Mouse (Mus musculus) CH12.LX (cell line): ENCODE data around the gene Rsrp1. TPM values are rescaled to one million over a fixed set of nuclear protein-coding genes. Genes with fewer than 3 reads are reported as not detected.

Experiments
- DNase-seq: peaks from one replicate; pipeline ENCODE4 v3.0.0-alpha.2; 2013; ENCODE audit errors: extremely low read depth
- H3K27ac ChIP-seq: 2 replicates; pipeline ENCODE4 v1.5.1; 2012; ENCODE audit warnings: low read depth, mild to moderate bottlenecking, control low read depth, moderate library complexity; ENCODE audit not compliant: insufficient read depth
- H3K27me3 ChIP-seq: replicated peaks from 2 replicates; pipeline ENCODE3; 2012; ENCODE audit warnings: inconsistent platforms
- H3K36me3 ChIP-seq, 2 experiments: replicated peaks in 1 of 2; 2 replicates each; pipeline versions ENCODE3 to v1.6.1; 2012; ENCODE audit warnings: inconsistent platforms in 1 of 2, low read length in 1 of 2, mild to moderate bottlenecking in 1 of 2, mixed read lengths in 1 of 2, moderate library complexity in 1 of 2; ENCODE audit not compliant: control insufficient read depth in 1 of 2, insufficient read depth in 1 of 2
- H3K4me1 ChIP-seq, 2 experiments: 2 replicates each; pipeline ENCODE4 v1.6.1; 2012; ENCODE audit warnings: inconsistent platforms in 1 of 2, moderate library complexity in 1 of 2; ENCODE audit not compliant: insufficient read depth in 2 of 2, control insufficient read depth in 1 of 2
- H3K4me2 ChIP-seq: 2 replicates; pipeline ENCODE4 v1.6.1; 2012; ENCODE audit warnings: low read depth, mild to moderate bottlenecking, control low read depth; ENCODE audit not compliant: poor library complexity, insufficient read depth, severe bottlenecking
- H3K4me3 ChIP-seq, 3 experiments: fragments of 150-350 bp in 1 of 3; sonication (generic) in 1 of 3; replicated peaks in 1 of 3; 2 replicates each; pipeline versions ENCODE3 to v1.5.1; 2011 to 2012; ENCODE audit warnings: low read depth in 2 of 3, low read length in 2 of 3, mild to moderate bottlenecking in 2 of 3, moderate library complexity in 2 of 3, control low read depth in 1 of 3, improper control_type of control experiment in 1 of 3, inconsistent platforms in 1 of 3, mixed read lengths in 1 of 3; ENCODE audit not compliant: poor library complexity in 1 of 3
- H3K79me2 ChIP-seq: replicated peaks from 2 replicates; pipeline ENCODE4 v1.6.1; 2012; ENCODE audit warnings: mild to moderate bottlenecking, moderate library complexity; ENCODE audit not compliant: control insufficient read depth, poor library complexity, insufficient read depth, severe bottlenecking; ENCODE audit errors: extremely low read depth
- H3K9ac ChIP-seq: 2 replicates; pipeline ENCODE4 v1.6.1; 2012; ENCODE audit warnings: low read depth, mild to moderate bottlenecking, control low read depth, moderate library complexity; ENCODE audit not compliant: insufficient read depth
- H3K9me3 ChIP-seq: replicated peaks from 2 replicates; pipeline ENCODE3; 2012; ENCODE audit warnings: low read length, inconsistent platforms, mixed read lengths
- BHLHE40 ChIP-seq: IDR thresholded peaks from 2 replicates; pipeline ENCODE4 v1.6.1; 2011; ENCODE audit warnings: mild to moderate bottlenecking, low read depth, low read length, improper control_type of control experiment
- CTCF ChIP-seq, 2 experiments: IDR thresholded peaks in 1 of 2; conservative IDR thresholded peaks in 1 of 2; 2 replicates each; pipeline ENCODE4 v1.5.1; 2011 to 2012; ENCODE audit warnings: low read depth in 2 of 2, low read length in 2 of 2, improper control_type of control experiment in 1 of 2, inconsistent platforms in 1 of 2, mild to moderate bottlenecking in 1 of 2, moderate library complexity in 1 of 2
- E2F4 ChIP-seq: IDR thresholded peaks from 2 replicates; pipeline ENCODE4 v1.6.1; 2011; ENCODE audit warnings: low read depth, low read length, improper control_type of control experiment; ENCODE audit not compliant: insufficient replicate concordance
- EP300 ChIP-seq: IDR thresholded peaks from 2 replicates; pipeline ENCODE4 v1.6.1; 2011; ENCODE audit warnings: low read length, improper control_type of control experiment
- ETS1 ChIP-seq: conservative IDR thresholded peaks from 2 replicates; pipeline ENCODE4 v1.6.1; 2012; ENCODE audit warnings: low read depth, mild to moderate bottlenecking, inconsistent platforms, low read length, improper control_type of control experiment, moderate library complexity
- GABPA ChIP-seq: IDR thresholded peaks from 2 replicates; pipeline ENCODE4 v1.6.1; 2012; ENCODE audit warnings: low read depth, low read length, improper control_type of control experiment, inconsistent platforms; ENCODE audit not compliant: insufficient replicate concordance
- HCFC1 ChIP-seq: IDR thresholded peaks from 2 replicates; pipeline ENCODE4 v1.6.1; 2012; ENCODE audit warnings: low read depth, mild to moderate bottlenecking, inconsistent platforms, low read length, improper control_type of control experiment
- JUND ChIP-seq: conservative IDR thresholded peaks from 2 replicates; pipeline ENCODE4 v1.6.1; 2011; ENCODE audit warnings: low read depth, low read length, improper control_type of control experiment
- KAT2A ChIP-seq: IDR thresholded peaks from 2 replicates; pipeline ENCODE4 v1.6.1; 2012; ENCODE audit warnings: low read length, improper control_type of control experiment, inconsistent platforms; ENCODE audit not compliant: insufficient replicate concordance
- MAFK ChIP-seq: IDR thresholded peaks from 2 replicates; pipeline ENCODE4 v1.6.1; 2011; ENCODE audit warnings: low read length, improper control_type of control experiment; ENCODE audit not compliant: insufficient replicate concordance
- MAX ChIP-seq: IDR thresholded peaks from 2 replicates; pipeline ENCODE4 v1.6.1; 2011; ENCODE audit warnings: low read length, improper control_type of control experiment
- MAZ ChIP-seq: IDR thresholded peaks from 2 replicates; pipeline ENCODE4 v1.6.1; 2012; ENCODE audit warnings: low read depth, mild to moderate bottlenecking, inconsistent platforms, low read length, improper control_type of control experiment, moderate library complexity
- MEF2A ChIP-seq: IDR thresholded peaks from 2 replicates; pipeline ENCODE4 v1.6.1; 2014; ENCODE audit warnings: low read depth, mild to moderate bottlenecking, inconsistent platforms, low read length, improper control_type of control experiment, borderline replicate concordance
- PAX5 ChIP-seq: IDR thresholded peaks from 2 replicates; pipeline ENCODE4 v1.6.1; 2012; ENCODE audit warnings: low read length, inconsistent platforms, mixed read lengths
- POLR2A ChIP-seq: IDR thresholded peaks from 2 replicates; pipeline ENCODE4 v1.6.1; 2011; ENCODE audit warnings: low read depth, mild to moderate bottlenecking, improper control_type of control experiment, low read length
- RCOR1 ChIP-seq: conservative IDR thresholded peaks from 2 replicates; pipeline ENCODE4 v1.6.1; 2012; ENCODE audit warnings: low read depth, mild to moderate bottlenecking, inconsistent platforms, low read length, improper control_type of control experiment
- SIN3A ChIP-seq: IDR thresholded peaks from 2 replicates; pipeline ENCODE4 v1.6.1; 2012; ENCODE audit warnings: low read length, improper control_type of control experiment, inconsistent platforms
- SMC3 ChIP-seq: IDR thresholded peaks from 2 replicates; pipeline ENCODE4 v1.6.1; 2011; ENCODE audit warnings: low read depth, low read length, improper control_type of control experiment
- TCF12 ChIP-seq: IDR thresholded peaks from 2 replicates; pipeline ENCODE4 v1.6.1; 2014; ENCODE audit warnings: low read depth, mild to moderate bottlenecking, inconsistent platforms, low read length, improper control_type of control experiment
- UBTF ChIP-seq: IDR thresholded peaks from 2 replicates; pipeline ENCODE4 v1.6.1; 2012; ENCODE audit warnings: low read depth, mild to moderate bottlenecking, inconsistent platforms, low read length, improper control_type of control experiment, moderate library complexity
- USF1 ChIP-seq: IDR thresholded peaks from 2 replicates; pipeline ENCODE4 v1.6.1; 2014; ENCODE audit warnings: low read depth, mild to moderate bottlenecking, inconsistent platforms, low read length, improper control_type of control experiment
- ZC3H11A ChIP-seq: IDR thresholded peaks from 2 replicates; pipeline ENCODE4 v1.6.1; 2012; ENCODE audit warnings: low read depth, mild to moderate bottlenecking, inconsistent platforms, low read length, improper control_type of control experiment
- ZKSCAN1 ChIP-seq: IDR thresholded peaks from 2 replicates; pipeline ENCODE4 v1.6.1; 2012; ENCODE audit warnings: low read depth, inconsistent platforms, low read length, improper control_type of control experiment, borderline replicate concordance
- dilution Hi-C: fragments of 300-500 bp; cut with MboI; formaldehyde crosslinking; loops from 2 replicates; pipeline ENCODE4 v1.14.3; 2020; ENCODE audit warnings: low sequenced_read_pairs; ENCODE audit not compliant: extremely low pct_unique_long_range_greater_than_20kb, extremely low pct_ligation_motif_present
- in situ Hi-C: fragments of 300-500 bp; cut with MboI; formaldehyde crosslinking; loops from 3 replicates; pipeline ENCODE4 v1.14.3; 2019; ENCODE audit warnings: low sequenced_read_pairs, low pct_ligation_motif_present, low pct_unique_long_range_greater_than_20kb, mixed read lengths
- polyA plus RNA-seq: library from polyadenylated mRNA; unstranded; fragments of >175 nt; gene quantifications from 2 replicates; pipeline ENCODE4 v1.2.1, GENCODE M21; 2012; ENCODE audit warnings: low read depth; ENCODE audit not compliant: insufficient read length
- total RNA-seq, 2 experiments: library from RNA; depleted of rRNA; stranded (reverse); fragments of 300-350 nt in 1 of 2; fragments of >200 nt in 1 of 2; gene quantifications; 2 replicates each; pipeline ENCODE4 v1.2.3; 2012 to 2014

Rsrp1 gene
- total and polyA plus RNA-seq, 3 experiments, result 51.2 to 69.4 (median 61.3) TPM

DNA sequence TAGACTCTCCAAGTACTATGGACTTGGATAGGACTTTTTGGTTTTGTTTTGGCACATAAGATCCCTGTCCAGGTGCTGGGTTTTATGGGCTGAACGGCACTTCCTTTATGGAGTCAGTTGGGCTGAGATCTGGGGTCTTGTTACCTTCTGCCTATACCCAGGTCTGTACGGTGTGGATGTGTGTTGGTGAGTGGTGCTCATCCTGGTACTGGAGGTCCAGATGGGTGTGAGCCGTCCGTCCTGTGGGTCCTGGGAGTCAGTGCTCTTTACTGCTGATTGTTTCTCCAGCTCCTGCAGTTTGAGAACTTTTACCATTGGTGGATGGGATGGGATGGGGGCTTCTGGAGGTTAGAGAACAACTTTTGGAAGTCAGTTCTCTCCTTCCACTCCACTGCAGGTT is 1.7 kb upstream of the Rsrp1 start:
- dilution Hi-C loops, result no loop called here
- H3K9me3 ChIP-seq, result no peaks in the 10 kb centered on the region
- TF ChIP-seq MEF2A, result no peak
- no peak for TF ChIP-seq PAX5
- TF ChIP-seq CTCF (conservative IDR thresholded peaks at IDR 0.05 in 1 of 2, IDR thresholded peaks at IDR 0.05 in 1 of 2; ENCODE audit: low read depth in 2 of 2, low read length in 2 of 2), result peak in 1 of 2 experiments; percentile 1; a peak in 1 of 4 replicates
- H3K9ac ChIP-seq, result no peak overlapping the region
- no peak for DNase-seq
- H3K27ac ChIP-seq, result no peak overlapping the region
- H3K36me3 ChIP-seq, result peaks cover 19 to 28% of the 10 kb centered on the region in 2 experiments
- no peaks in the 10 kb centered on the region for H3K27me3 ChIP-seq
- in situ Hi-C loops, result no loop called here
- H3K4me1 ChIP-seq, result peaks cover 9 to 62% of the 10 kb centered on the region in 2 experiments
- no peak overlapping the region for H3K4me3 ChIP-seq
- peaks cover 29% of the 10 kb centered on the region for H3K79me2 ChIP-seq
- no peak overlapping the region for H3K4me2 ChIP-seq

DNA sequence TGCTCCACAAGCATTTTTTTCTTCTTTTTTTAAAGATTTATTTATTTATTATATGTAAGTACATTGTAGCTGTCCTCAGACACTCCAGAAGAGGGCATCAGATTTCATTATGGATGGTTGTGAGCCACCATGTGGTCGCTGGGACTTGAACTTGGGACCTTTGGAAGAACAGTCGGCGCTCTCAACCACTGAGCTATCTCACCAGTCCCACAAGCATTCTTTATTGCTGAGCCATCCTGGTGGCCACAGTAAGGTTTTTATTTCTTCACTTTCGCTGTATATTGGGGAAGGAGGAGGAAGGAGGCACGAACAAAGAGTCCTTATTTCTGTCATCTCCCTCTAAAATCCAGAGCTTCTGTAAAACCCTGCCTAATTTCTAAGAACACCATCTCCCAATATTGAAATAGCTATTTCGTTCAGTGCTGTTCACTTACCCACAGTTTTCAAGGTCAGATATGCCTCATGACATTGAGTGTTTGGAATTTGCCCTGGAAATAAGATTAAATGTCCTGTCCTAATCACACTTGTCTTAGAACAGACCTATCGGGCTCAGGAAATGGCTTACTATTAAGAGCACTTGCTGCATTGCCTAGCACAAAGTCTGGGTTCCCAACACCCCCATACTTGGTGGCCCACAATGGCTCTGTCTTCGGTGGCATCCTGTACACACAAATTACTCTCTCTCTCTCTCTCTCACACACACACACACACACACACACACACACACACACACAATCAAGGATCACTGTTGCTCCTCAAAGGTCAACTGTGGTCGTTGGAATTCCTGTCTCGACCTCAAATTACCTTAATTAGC is 1.1 kb upstream of the Rsrp1 start:
- H3K9ac ChIP-seq, result peak overlapping the region; percentile 94
- DNase-seq, result no peak
- H3K4me2 ChIP-seq, result peak overlapping the region; percentile 38; the same call in 1 of the 2 replicates
- peaks cover 29% of the 10 kb centered on the region for H3K79me2 ChIP-seq
- peaks cover 22 to 34% of the 10 kb centered on the region in 2 experiments for H3K36me3 ChIP-seq
- H3K27ac ChIP-seq, result peak overlapping the region; percentile 9; the same call in 1 of the 2 replicates
- H3K27me3 ChIP-seq, result no peaks in the 10 kb centered on the region
- in situ Hi-C loops, result no loop called here
- TF ChIP-seq SMC3 (no peak), MEF2A (0 out of 2 replicates have a peak, but pooled peaks have one; percentile 17), EP300 (0 out of 2 replicates have a peak, but pooled peaks have one; percentile 2), PAX5 (no peak)
- TF ChIP-seq, all 38 proteins: peak for 2
- no peaks in the 10 kb centered on the region for H3K9me3 ChIP-seq
- dilution Hi-C loops, result no loop called here
- H3K4me1 ChIP-seq, result peaks cover 9 to 61% of the 10 kb centered on the region in 2 experiments
- H3K4me3 ChIP-seq, result peak overlapping the region; percentile 66 to 96 (median 68)

DNA sequence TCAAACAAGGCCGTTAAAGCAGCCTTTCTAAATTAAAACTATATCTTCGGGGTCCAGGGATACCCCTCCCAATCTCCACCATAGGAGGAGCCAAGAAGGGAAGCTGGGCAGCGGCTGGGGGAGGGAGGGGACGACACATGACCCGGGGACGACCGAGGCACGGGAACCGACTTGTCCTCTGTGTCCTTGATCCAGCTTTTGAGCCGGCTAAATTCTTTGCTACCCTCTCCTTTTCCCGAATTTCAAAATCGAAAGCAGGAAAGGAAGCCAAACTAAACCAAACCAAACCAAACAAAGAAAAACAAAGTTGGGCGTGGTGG is 507 bp upstream of the Rsrp1 start:
- in situ Hi-C loops, result no loop called here
- Histone ChIP-seq H3K36me3 (peaks cover 28 to 40% of the 10 kb centered on the region in 2 experiments), H3K4me1 (peaks cover 9 to 58% of the 10 kb centered on the region in 2 experiments), H3K4me2 (peak overlapping the region; percentile 38), H3K27me3 (no peaks in the 10 kb centered on the region), H3K9ac (peak overlapping the region; percentile 94), H3K9me3 (no peaks in the 10 kb centered on the region), H3K27ac (peak overlapping the region; percentile 17; the same call in 1 of the 2 replicates), H3K79me2 (peaks cover 29% of the 10 kb centered on the region), H3K4me3 (peak overlapping the region; percentile 66 to 96 (median 68))
- dilution Hi-C loops, result no loop called here
- no peak for DNase-seq
- TF ChIP-seq HCFC1, result no peak
- no peak for TF ChIP-seq USF1
- TF ChIP-seq TCF12, result peak; percentile 13; the same call in 1 of the 2 replicates
- TF ChIP-seq MAX, result peak; percentile 12; the same call in 1 of the 2 replicates
- no peak for TF ChIP-seq ZC3H11A
- TF ChIP-seq BHLHE40, result peak; percentile 51; the same call in 1 of the 2 replicates
- TF ChIP-seq SMC3, result no peak
- TF ChIP-seq E2F4, result no peak
- TF ChIP-seq PAX5, result no peak
- no peak for TF ChIP-seq RCOR1
- TF ChIP-seq UBTF, result no peak
- TF ChIP-seq MAFK, result no peak
- no peak for TF ChIP-seq MAZ
- no peak for TF ChIP-seq JUND
- no peak for TF ChIP-seq KAT2A
- TF ChIP-seq EP300, result no peak
- TF ChIP-seq POLR2A, result no peak
- TF ChIP-seq GABPA, result no peak
- no peak for TF ChIP-seq ETS1
- no peak for TF ChIP-seq ZKSCAN1
- no peak for TF ChIP-seq SIN3A
